Mouse (Mus musculus) liver, embryonic 14.5 days (tissue): ENCODE data around the gene Cacnb4. TPM values are rescaled to one million over a fixed set of nuclear protein-coding genes. Genes with fewer than 3 reads are reported as not detected.

Source experiments
- ATAC-seq: fragments of 200-750 bp; cut with Nextera tagmentation; 2 replicates; pipeline ENCODE4 v1.8.0; 2017; ENCODE audit warnings: moderate number of reproducible peaks, mild to moderate bottlenecking, moderate library complexity; ENCODE audit not compliant: insufficient read depth
- DNase-seq, 3 experiments: peaks; one replicate each; pipeline ENCODE4 v3.0.0-alpha.2; 2012 to 2013; ENCODE audit warnings: low read depth in 3 of 3, low spot score in 3 of 3
- H3K27ac ChIP-seq: fragments of 300-500 bp; sonication (generic); 2 replicates; pipeline ENCODE4 v1.5.1; 2014; ENCODE audit warnings: moderate library complexity, mild to moderate bottlenecking, control low read depth, inconsistent platforms
- H3K27me3 ChIP-seq: fragments of 300-500 bp; sonication (generic); 2 replicates; pipeline ENCODE4 v1.6.1; 2014; ENCODE audit warnings: mild to moderate bottlenecking, low read length, moderate library complexity; ENCODE audit not compliant: control insufficient read depth, insufficient read depth
- H3K36me3 ChIP-seq: fragments of 300-500 bp; sonication (generic); replicated peaks from 2 replicates; pipeline ENCODE4 v1.6.1; 2014; ENCODE audit warnings: low read depth; ENCODE audit not compliant: control insufficient read depth, insufficient read depth
- H3K4me1 ChIP-seq, 2 experiments: fragments of 200-500 bp in 1 of 2; fragments of 300-500 bp in 1 of 2; sonication (generic) in 1 of 2; replicated peaks; 2 replicates each; pipeline ENCODE4 v1.6.1; 2012 to 2014; ENCODE audit warnings: antibody characterized with exemption in 1 of 2, inconsistent platforms in 1 of 2, low read length in 1 of 2; ENCODE audit not compliant: control insufficient read depth in 2 of 2, insufficient read depth in 2 of 2
- H3K4me2 ChIP-seq: fragments of 300-500 bp; sonication (generic); 2 replicates; pipeline ENCODE4 v1.6.1; 2014; ENCODE audit warnings: low read depth, mild to moderate bottlenecking, control low read depth, moderate library complexity
- H3K4me3 ChIP-seq, 2 experiments: fragments of 200-500 bp in 1 of 2; fragments of 300-500 bp in 1 of 2; sonication (generic) in 1 of 2; 2 replicates each; pipeline ENCODE4 v1.5.1; 2012 to 2014; ENCODE audit warnings: low read depth in 2 of 2, low read length in 2 of 2, mild to moderate bottlenecking in 2 of 2, control low read depth in 1 of 2, inconsistent platforms in 1 of 2, moderate library complexity in 1 of 2; ENCODE audit not compliant: insufficient read depth in 1 of 2
- H3K9ac ChIP-seq: fragments of 300-500 bp; sonication (generic); replicated peaks from 2 replicates; pipeline ENCODE4 v1.6.1; 2014; ENCODE audit warnings: mild to moderate bottlenecking, control low read depth, moderate library complexity
- H3K9me3 ChIP-seq: fragments of 300-500 bp; sonication (generic); 2 replicates; pipeline ENCODE4 v1.6.1; 2016; ENCODE audit warnings: low read length, mixed read lengths; ENCODE audit not compliant: control insufficient read depth
- CTCF ChIP-seq: IDR thresholded peaks from 2 replicates; pipeline ENCODE4 v1.5.1; 2016; ENCODE audit warnings: antibody characterized with exemption, low read depth, control low read depth
- EP300 ChIP-seq: IDR thresholded peaks from 2 replicates; pipeline ENCODE4 v1.6.1; 2016; ENCODE audit warnings: antibody characterized with exemption, low read depth
- WGBS: fragments of 180-500 bp; shearing (Covaris S2); extraction: QIAGEN DNeasy Blood & Tissue Kit; methylation state at CpG from one replicate; pipeline ENCODE4 v1.1.7; 2014; ENCODE audit not compliant: insufficient replicate concordance; 5-methylcytosine and 5-hydroxymethylcytosine counted together
- polyA plus RNA-seq, 2 experiments: library from polyadenylated mRNA; depleted of rRNA in 1 of 2; stranded (reverse) in 1 of 2; unstranded in 1 of 2; fragments of >200 nt; fragmentation: Nextera tagmentation in 1 of 2; extraction: Ambion mirVana in 1 of 2; gene quantifications; 2 replicates each; pipeline versions ENCODE4 v1.2.1 to v1.2.3; 2012 to 2014

Cacnb4 gene
- polyA plus RNA-seq, 2 experiments: 0.06 to 0.19 TPM

GRCm38 (mm10) chr2:52386037-52386436 is 290.6 kb downstream of the Cacnb4 start:
- H3K4me2 ChIP-seq: no peak overlapping the region
- no peaks in the 10 kb centered on the region for H3K27me3 ChIP-seq
- H3K4me1 ChIP-seq: peaks cover 0 to 4% of the 10 kb centered on the region in 2 experiments; a peak in 1 of 4 replicates
- no peak overlapping the region for H3K4me3 ChIP-seq
- no peaks in the 10 kb centered on the region for H3K9me3 ChIP-seq
- ATAC-seq (no peak), DNase-seq (no peak)
- TF ChIP-seq EP300 (no peak), CTCF (no peak)
- H3K36me3 ChIP-seq: no peaks in the 10 kb centered on the region
- no peak overlapping the region for H3K27ac ChIP-seq
- no peak overlapping the region for H3K9ac ChIP-seq
- WGBS: 26% methylated on average over 7 of the region's 7 CpGs

GRCm38 (mm10) chr2:52378848-52379261 is 297.8 kb downstream of the Cacnb4 start:
- Histone ChIP-seq H3K36me3 (no peaks in the 10 kb centered on the region), H3K27ac (no peak overlapping the region), H3K27me3 (no peaks in the 10 kb centered on the region), H3K4me1 (peaks cover 0 to 8% of the 10 kb centered on the region in 2 experiments; a peak in 2 of 4 replicates), H3K4me2 (peak overlapping the region; percentile 62), H3K4me3 (peak overlapping the region; percentile 12 to 38; a peak in 3 of 4 replicates), H3K9me3 (no peaks in the 10 kb centered on the region), H3K9ac (no peak overlapping the region)
- WGBS: 29% methylated on average over 10 of the region's 10 CpGs
- ATAC-seq (peak; percentile 84), DNase-seq (peak; percentile 19 to 30 (median 24))
- TF ChIP-seq CTCF (no peak), EP300 (no peak)

- TF ChIP-seq EP300 (no peak), CTCF (no peak)
- Histone ChIP-seq H3K4me2 (peak within 1 kb of the TSS; percentile 62), H3K27me3 (no peaks in the 10 kb centered on the region), H3K36me3 (no peaks in the 10 kb centered on the region), H3K9ac (peak within 1 kb of the TSS; percentile 27; the same call in 1 of the 2 replicates), H3K27ac (no peak within 1 kb of the TSS), H3K4me3 (peak within 1 kb of the TSS; percentile 37 to 38), H3K4me1 (peaks cover 0 to 8% of the 10 kb centered on the region in 2 experiments; a peak in 2 of 4 replicates), H3K9me3 (no peaks in the 10 kb centered on the region)
- 36% methylated on average over 7 of the region's 7 CpGs for WGBS
- ATAC-seq: peak; percentile 95
- peak; percentile 47 to 61 (median 50) for DNase-seq
Observed at GRCm38 (mm10) chr2:52378448-52378804, 298.2 kb downstream of the Cacnb4 start, which contains the start of gene Neb. Gene Neb (minus strand): TSS chr2:52378474.

Other genes with a start within 250 kb of the Cacnb4 start
- gene Stam2, start 65.5 kb upstream of the Cacnb4 start, polyA plus RNA-seq (2012; rRNA removed): 2.3 and 2.9 TPM in 2 replicates
- gene Stam2, start 65.5 kb upstream of the Cacnb4 start, polyA plus RNA-seq (2014; fragmentation: Nextera tagmentation; extraction: Ambion mirVana): 9.4 and 10.6 TPM in 2 replicates
- 0.56 and 0.79 TPM in 2 replicates for gene Fmnl2, start 181.0 kb upstream of the Cacnb4 start, polyA plus RNA-seq (2012; rRNA removed)
- gene Fmnl2, start 181.0 kb upstream of the Cacnb4 start, polyA plus RNA-seq (2014; fragmentation: Nextera tagmentation; extraction: Ambion mirVana): 0.28 and 0.39 TPM in 2 replicates